Comparison of ENCODE assay signal across 14 mouse cellular contexts in the genomic region with DNA sequence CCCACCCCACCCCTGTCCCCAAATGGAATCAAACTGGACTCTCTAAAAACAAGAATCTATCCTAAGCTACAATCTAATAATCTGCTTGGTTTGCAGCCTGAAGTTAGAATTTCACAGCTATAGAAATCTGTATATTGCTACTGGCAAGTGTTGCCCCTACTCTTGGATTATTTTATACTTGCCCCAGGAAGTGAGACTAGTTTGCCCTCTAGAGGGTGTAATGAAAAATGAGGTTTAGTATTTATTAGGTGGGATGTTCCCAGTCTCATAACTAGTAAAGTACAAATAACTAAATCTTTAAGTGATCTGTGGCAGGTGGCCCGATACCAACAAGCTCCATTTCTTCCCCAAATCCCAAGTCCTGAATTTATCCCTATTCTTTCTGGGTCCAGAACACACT. TPM values are rescaled to one million over a fixed set of nuclear protein-coding genes. Genes with fewer than 3 reads are reported as not detected.
DNase-seq lines count a peak whose midpoint lies in the region; ATAC-seq and TF ChIP-seq lines count a peak whose summit lies in the region.
"Had no signal": no experiment of that assay in that cellular context is flagged by ENCODE, and none has a peak within 500 bp of the region (broad histone marks: within the 10 kb centered on the region; RNA-seq: fewer than 3 reads in every experiment).

No protein-coding gene starts in this region.

- 84% methylated on average over 1 of the region's 1 CpGs for WGBS in heart, postnatal 0 days

- no peak overlapping the region for H3K27ac ChIP-seq in heart, postnatal 0 days (ENCODE audit: low read depth)
- H3K27ac ChIP-seq: embryonic facial prominence, embryonic 15.5 days; forebrain, embryonic 13.5 days; midbrain, embryonic 13.5 days had no signal

- no peaks in the 10 kb centered on the region for H3K9me3 ChIP-seq in heart, postnatal 0 days (replicated peaks; ENCODE audit: control insufficient read depth, low read length)
- H3K9me3 ChIP-seq: embryonic facial prominence, embryonic 15.5 days; forebrain, embryonic 13.5 days; heart, embryonic 12.5 days; midbrain, embryonic 13.5 days had no signal

- peak; percentile 53 for TF ChIP-seq CTCF in heart, postnatal 0 days (IDR thresholded peaks at IDR 0.05; ENCODE audit: low read depth)

- TF ChIP-seq EP300 in heart, postnatal 0 days (IDR thresholded peaks at IDR 0.05; ENCODE audit: low read depth): no peak

- H3K27me3 ChIP-seq in heart, postnatal 0 days (ENCODE audit: control insufficient read depth, insufficient read depth, low read length): no peaks in the 10 kb centered on the region
- H3K27me3 ChIP-seq: embryonic facial prominence, embryonic 15.5 days; forebrain, embryonic 13.5 days; heart, embryonic 12.5 days; midbrain, embryonic 13.5 days had no signal

- peaks cover 6% of the 10 kb centered on the region for H3K36me3 ChIP-seq in heart, postnatal 0 days (replicated peaks; ENCODE audit: control insufficient read depth, insufficient read depth, low read length)
- H3K36me3 ChIP-seq: embryonic facial prominence, embryonic 15.5 days; midbrain, embryonic 13.5 days had no signal

- H3K4me1 ChIP-seq in heart, postnatal 0 days (ENCODE audit: control insufficient read depth, insufficient read depth): no peaks in the 10 kb centered on the region
- H3K4me1 ChIP-seq: embryonic facial prominence, embryonic 15.5 days; midbrain, embryonic 13.5 days had no signal

- ATAC-seq in heart, postnatal 0 days (ENCODE audit: insufficient read depth, low read depth): no peak
- ATAC-seq in erythroid progenitor cell, adult 5-6 weeks (replicated peaks; ENCODE audit: low FRiP score, poor library complexity, severe bottlenecking): no peak
- ATAC-seq: forebrain, embryonic 13.5 days; midbrain, embryonic 13.5 days had no signal

- no peak overlapping the region for H3K9ac ChIP-seq in heart, postnatal 0 days (replicated peaks; ENCODE audit: low read depth, low read length)
- H3K9ac ChIP-seq: embryonic facial prominence, embryonic 15.5 days; forebrain, embryonic 13.5 days; heart, embryonic 12.5 days; midbrain, embryonic 13.5 days had no signal

- no peak overlapping the region for H3K4me2 ChIP-seq in heart, postnatal 0 days (ENCODE audit: low read depth, low read length)
- H3K4me2 ChIP-seq: embryonic facial prominence, embryonic 15.5 days; forebrain, embryonic 13.5 days; heart, embryonic 12.5 days; liver, embryonic 11.5 days; midbrain, embryonic 13.5 days had no signal

- DNase-seq in heart, postnatal 0 days (ENCODE audit: low spot score): no peak
- DNase-seq in heart, adult 8-10 months (ENCODE audit: low spot score): no peak
- DNase-seq in thymus, postnatal 0 days (ENCODE audit: low spot score): peak; percentile 25
- DNase-seq in thymus, adult 18-20 months: no peak
- peak; percentile 47 for DNase-seq in induced T-regulatory cell, adult 2 months (ENCODE audit: low read depth)
- DNase-seq in heart, adult 9 months (ENCODE audit: low spot score in 2 of 2): no peak
- no peak for DNase-seq in kidney, adult 11 months
- DNase-seq: lung, postnatal 14 days had no signal

- no peak overlapping the region for H3K4me3 ChIP-seq in heart, postnatal 0 days (ENCODE audit: low read depth, low read length)
- H3K4me3 ChIP-seq: embryonic facial prominence, embryonic 15.5 days; forebrain, embryonic 13.5 days; heart, embryonic 12.5 days; midbrain, embryonic 13.5 days had no signal

RNA-seq across cellular contexts. Expression of gene Cmss1, which starts 29.1 kb away (rescaled TPM):
- total RNA-seq in heart, postnatal 0 days (2014; rRNA removed; ENCODE audit: low replicate concordance): 7.0 and 17.0 TPM in 2 replicates
- 50.3 and 56.6 TPM in 2 replicates for polyA plus RNA-seq in heart, postnatal 0 days (2015; fragmentation: Nextera tagmentation; extraction: Ambion mirVana)
- 10 to 100 TPM; 63.7 to 86.8 (median 76.8) TPM for total RNA-seq in heart, adult 8-10 months (2022)
- polyA plus RNA-seq in thymus, postnatal 0 days (2015; fragmentation: Nextera tagmentation; extraction: Ambion mirVana): 52.1 and 55.4 TPM in 2 replicates
- total RNA-seq in erythroid progenitor cell, adult 5-6 weeks (2015; ENCODE audit: low replicate concordance): 2.2 and 8.4 TPM in 2 replicates
- total RNA-seq in erythroid progenitor cell, adult 5-6 weeks (2017; ENCODE audit: low replicate concordance): 9.1 TPM in 1 of 2 replicates, not detected in the other

Comparison
In these comparisons a context has a peak if more than half of its experiments do, and no peak if none do; other contexts are left out.
1. DNase-seq: peak in thymus, postnatal 0 days (single experiment) and induced T-regulatory cell, adult 2 months (single experiment); none in heart, postnatal 0 days (single experiment), heart, adult 8-10 months (single experiment), thymus, adult 18-20 months (0 of 2), heart, adult 9 months (0 of 2) and kidney, adult 11 months (single experiment).